Mouse (Mus musculus) embryo, embryonic 11.5 days (tissue): Measurements from ENCODE around the gene Tmem206.

Experiments used
- DNase-seq: peaks from one replicate; pipeline ENCODE4 v3.0.0-alpha.2; 2012; ENCODE audit warnings: low read depth, low spot score

The Tmem206 gene

GRCm38 (mm10) chr1:191325726-191326232 lies at the start of gene Tmem206:
TSS of gene Tmem206 (plus strand) at chr1:191325912.
- peak; percentile 94 for DNase-seq

GRCm38 (mm10) chr1:191276181-191276580 lies 49.5 kb upstream of the Tmem206 start:
- DNase-seq: no peak

- no peak for DNase-seq
Measured at GRCm38 (mm10) chr1:191277549-191278059, 48.1 kb upstream of the Tmem206 start.

- DNase-seq: no peak
Measured at GRCm38 (mm10) chr1:191278324-191278723, 47.4 kb upstream of the Tmem206 start.

GRCm38 (mm10) chr1:191281171-191281570 lies 44.5 kb upstream of the Tmem206 start:
- DNase-seq: no peak

- no peak for DNase-seq
Measured at GRCm38 (mm10) chr1:191282319-191282718, 43.4 kb upstream of the Tmem206 start.

- DNase-seq: no peak
Measured at GRCm38 (mm10) chr1:191283110-191284040, 42.3 kb upstream of the Tmem206 start.

GRCm38 (mm10) chr1:191284502-191284901 lies 41.2 kb upstream of the Tmem206 start:
- DNase-seq: no peak

- DNase-seq: no peak
Measured at GRCm38 (mm10) chr1:191288762-191289161, 37.0 kb upstream of the Tmem206 start.

GRCm38 (mm10) chr1:191292348-191292747 lies 33.4 kb upstream of the Tmem206 start:
- DNase-seq: no peak

GRCm38 (mm10) chr1:191293051-191293450 lies 32.7 kb upstream of the Tmem206 start:
- no peak for DNase-seq

GRCm38 (mm10) chr1:191293996-191294795 lies 31.5 kb upstream of the Tmem206 start:
- no peak for DNase-seq

- DNase-seq: no peak
Measured at GRCm38 (mm10) chr1:191295784-191296183, 29.9 kb upstream of the Tmem206 start.

- DNase-seq: no peak
Measured at GRCm38 (mm10) chr1:191296445-191296844, 29.3 kb upstream of the Tmem206 start.

GRCm38 (mm10) chr1:191298304-191298703 lies 27.4 kb upstream of the Tmem206 start:
- no peak for DNase-seq

GRCm38 (mm10) chr1:191299215-191299942 lies 26.3 kb upstream of the Tmem206 start:
- DNase-seq: no peak

GRCm38 (mm10) chr1:191301903-191302302 lies 23.8 kb upstream of the Tmem206 start:
- DNase-seq: no peak

- DNase-seq: no peak
Measured at GRCm38 (mm10) chr1:191303736-191304135, 22.0 kb upstream of the Tmem206 start.

GRCm38 (mm10) chr1:191304216-191304615 lies 21.5 kb upstream of the Tmem206 start:
- DNase-seq: no peak

- DNase-seq: no peak
Measured at GRCm38 (mm10) chr1:191305610-191306009, 20.1 kb upstream of the Tmem206 start.

GRCm38 (mm10) chr1:191306316-191306715 lies 19.4 kb upstream of the Tmem206 start:
- DNase-seq: no peak
